ENCODE assay signal across 17 mouse cellular contexts in the genomic region with DNA sequence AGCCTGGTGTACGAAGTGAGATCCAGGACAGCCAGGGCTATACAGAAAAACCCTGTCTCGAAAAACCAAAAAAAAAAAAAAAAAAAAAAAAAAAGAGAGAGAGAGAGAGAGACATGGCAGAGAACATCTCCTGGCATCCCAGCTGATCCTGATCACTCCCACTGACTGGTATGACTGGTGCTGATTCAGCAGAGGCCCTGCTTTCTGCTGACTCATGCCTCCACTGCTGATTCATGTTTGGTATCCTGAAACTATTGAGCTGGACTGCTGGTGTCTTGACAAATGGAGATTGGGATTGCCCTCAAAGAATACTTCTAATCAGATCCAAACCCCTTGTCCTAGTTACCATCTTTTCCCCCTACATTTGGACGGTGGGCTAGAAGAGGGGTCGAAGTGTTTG.
"Had no signal": no experiment of that assay in that cellular context is flagged by ENCODE, and none has a peak within 500 bp of the region (broad histone marks: within the 10 kb centered on the region; RNA-seq: fewer than 3 reads in every experiment).

No protein-coding gene starts in this region.

- H3K4me2 ChIP-seq: limb, embryonic 13.5 days; liver, embryonic 11.5 days; lung, embryonic 15.5 days; neural tube, embryonic 15.5 days had no signal

- H3K36me3 ChIP-seq: limb, embryonic 13.5 days; lung, embryonic 15.5 days; midbrain, embryonic 10.5 days; neural tube, embryonic 15.5 days had no signal

- H3K27me3 ChIP-seq: limb, embryonic 13.5 days; lung, embryonic 15.5 days; neural tube, embryonic 15.5 days had no signal

- DNase-seq: kidney, adult 9 months; kidney, postnatal 36 days; layer of hippocampus, adult 9-11 months; layer of hippocampus, postnatal 36 days; left cerebral cortex, postnatal 4 days; midbrain, embryonic 14.5 days; right cerebral cortex, adult 18-20 months; right cerebral cortex, postnatal 25 days; thymus, postnatal 4 days had no signal

- H3K9ac ChIP-seq: limb, embryonic 13.5 days; lung, embryonic 15.5 days; neural tube, embryonic 15.5 days had no signal

- H3K4me3 ChIP-seq: limb, embryonic 13.5 days; lung, embryonic 15.5 days; midbrain, embryonic 10.5 days; myocyte; neural tube, embryonic 15.5 days had no signal

- H3K9me3 ChIP-seq: lung, embryonic 15.5 days; midbrain, embryonic 10.5 days had no signal

- H3K4me1 ChIP-seq: limb, embryonic 13.5 days; lung, embryonic 15.5 days; midbrain, embryonic 10.5 days; neural tube, embryonic 15.5 days had no signal

- H3K27ac ChIP-seq: kidney, postnatal 0 days; limb, embryonic 13.5 days; lung, embryonic 15.5 days; midbrain, embryonic 10.5 days; neural tube, embryonic 15.5 days; stomach, postnatal 0 days had no signal
